Mouse (Mus musculus) T-cell, adult 2 months (primary cell): Measurements from ENCODE around the gene Tex33.
A peak's percentile ranks its signal among the peaks of the same experiment; 100 is the strongest.
"Not testable (repeated sequence)": the region's sequence is repeated elsewhere in the genome, so short reads cannot be mapped to it uniquely, and the experiment has no call there.

ENCODE experiments used
- DNase-seq: peaks from one replicate; pipeline ENCODE4 v3.0.0; 2022; ENCODE audit warnings: low spot score

The Tex33 gene

DNA sequence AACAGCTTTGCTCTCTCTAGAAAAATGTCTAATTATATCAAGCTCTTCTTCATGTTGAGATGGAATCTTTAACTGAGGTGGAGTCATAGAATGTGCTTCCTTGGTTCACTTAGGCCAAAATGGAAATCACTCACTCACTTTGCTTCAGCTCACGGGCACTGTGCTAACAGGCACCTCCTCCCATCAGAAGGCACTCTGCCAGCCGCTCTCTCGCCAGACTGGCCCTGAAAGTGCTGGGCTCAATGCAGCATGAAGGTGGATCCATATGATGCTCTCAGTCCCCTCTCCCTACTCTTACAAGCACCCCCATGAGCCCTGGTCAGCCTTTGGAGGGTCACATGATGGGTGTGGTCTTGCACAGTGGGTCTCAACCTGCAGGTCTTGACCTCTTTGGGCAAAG lies 21.5 kb downstream of the Tex33 start:
- no peak for DNase-seq

DNA sequence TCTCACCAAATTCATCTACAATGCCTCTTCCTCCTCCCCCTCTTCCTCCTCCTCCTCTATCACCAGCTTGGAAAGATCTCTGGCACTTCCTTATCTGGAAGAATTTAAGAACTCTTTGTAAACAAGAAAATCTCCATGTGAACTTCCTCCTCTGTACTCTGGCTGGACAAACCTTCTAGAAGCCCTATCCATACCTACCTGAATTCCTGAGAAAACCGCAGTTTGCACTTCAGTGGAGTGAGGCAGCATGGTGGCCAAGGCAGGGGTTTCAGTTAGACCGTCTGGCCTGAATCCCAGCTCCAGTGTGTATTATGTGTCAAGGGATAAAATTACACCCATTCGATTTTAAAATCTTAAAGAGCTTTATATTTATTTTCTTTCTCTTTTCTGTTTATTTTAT lies 22.9 kb downstream of the Tex33 start:
- no peak for DNase-seq

DNA sequence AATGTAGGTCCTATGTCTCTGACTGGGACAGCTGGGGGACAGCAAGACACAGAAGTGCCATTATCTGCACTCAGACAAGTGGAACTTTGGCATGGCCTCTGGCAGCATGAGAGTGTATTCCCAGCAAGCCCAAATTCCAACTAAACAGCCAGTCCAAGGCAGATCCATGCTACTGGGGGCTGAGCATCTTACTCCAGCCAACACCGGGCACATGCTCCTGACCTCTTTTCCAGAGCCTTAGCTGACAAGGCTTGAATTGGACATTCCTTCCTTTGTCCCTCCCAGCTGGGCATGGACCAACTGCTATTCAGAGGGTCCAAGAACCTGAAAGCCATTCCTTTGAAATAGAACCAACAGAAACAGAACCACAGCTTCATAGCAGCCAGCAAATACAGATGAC lies 26.1 kb downstream of the Tex33 start:
- DNase-seq: no peak

DNA sequence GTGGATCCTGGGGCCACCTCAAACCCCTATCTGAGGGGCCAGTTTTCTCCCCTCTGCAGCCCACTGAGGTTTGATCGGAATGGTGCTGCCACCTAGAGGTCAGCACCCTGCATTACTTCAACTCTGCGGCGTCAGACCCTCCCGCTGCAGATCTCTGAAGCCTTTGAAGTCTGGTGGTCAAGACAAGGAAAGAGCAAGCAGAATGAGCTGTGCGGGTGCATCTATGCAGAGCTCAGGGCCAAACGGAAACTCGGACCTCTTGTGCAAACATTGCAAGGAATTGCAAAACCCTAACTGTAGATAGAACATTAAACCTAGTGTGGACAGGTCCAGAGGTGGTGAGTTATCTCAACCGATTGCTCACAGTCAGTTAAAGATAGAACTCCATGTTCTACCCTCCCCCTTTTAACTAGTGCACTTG lies 26.8 kb downstream of the Tex33 start:
- peak; percentile 15 for DNase-seq

DNA sequence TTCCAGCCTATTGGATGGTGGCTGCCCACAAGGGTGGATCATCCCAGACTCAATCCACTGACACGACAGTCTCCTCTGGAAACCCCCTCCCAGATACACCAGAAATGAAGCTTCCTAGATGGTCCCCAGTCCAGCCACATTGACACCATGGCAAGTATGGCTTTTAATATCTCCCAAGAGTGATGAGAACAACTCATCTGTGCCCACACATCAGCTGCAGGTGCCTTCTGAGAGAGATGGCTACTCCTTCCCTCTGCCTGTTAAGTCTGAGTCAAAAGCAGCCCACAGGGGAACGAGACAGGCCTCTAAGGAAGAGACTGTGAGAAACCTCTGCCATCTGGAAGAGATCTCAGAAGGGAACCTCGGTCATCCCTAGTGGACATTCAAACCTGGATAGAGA lies 27.9 kb downstream of the Tex33 start:
- DNase-seq: no peak

DNA sequence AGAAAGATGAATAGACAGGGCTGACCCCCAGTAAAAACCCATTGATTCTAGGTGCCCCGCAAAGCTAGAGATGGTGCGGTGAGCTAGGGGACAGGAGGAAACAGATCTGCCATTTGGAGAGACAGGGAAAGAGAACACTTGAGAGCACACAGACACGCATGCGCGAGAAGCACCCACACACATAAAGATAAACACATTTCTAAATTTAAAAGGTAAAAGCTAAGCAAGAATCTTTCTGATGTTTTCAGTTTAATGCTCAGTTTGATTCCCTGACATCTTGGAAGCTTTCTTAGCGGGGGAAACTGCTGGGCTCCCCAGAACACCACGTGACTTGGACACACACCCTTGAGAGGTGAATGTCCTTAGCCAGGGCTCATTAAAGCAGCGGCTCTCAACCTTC lies 28.8 kb downstream of the Tex33 start:
- no peak for DNase-seq

DNA sequence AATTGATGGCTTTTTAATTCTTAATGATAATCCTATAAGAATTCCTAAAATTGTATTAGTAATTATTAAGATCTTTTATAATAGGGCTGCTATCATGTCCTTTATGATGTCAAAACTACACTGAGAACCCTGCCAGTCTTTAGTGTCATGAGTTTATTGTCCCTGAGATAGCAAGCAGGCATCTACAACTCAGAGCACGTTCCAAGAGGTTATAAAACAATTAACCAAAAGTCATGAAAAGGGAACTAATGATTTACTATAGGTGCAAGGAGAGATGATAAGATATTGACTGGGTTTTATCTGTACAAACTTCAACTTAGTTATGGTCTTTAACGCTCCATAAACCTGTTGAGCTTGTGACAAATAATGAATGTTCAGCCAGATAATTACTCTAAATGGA lies 29.8 kb downstream of the Tex33 start:
- no peak for DNase-seq

DNA sequence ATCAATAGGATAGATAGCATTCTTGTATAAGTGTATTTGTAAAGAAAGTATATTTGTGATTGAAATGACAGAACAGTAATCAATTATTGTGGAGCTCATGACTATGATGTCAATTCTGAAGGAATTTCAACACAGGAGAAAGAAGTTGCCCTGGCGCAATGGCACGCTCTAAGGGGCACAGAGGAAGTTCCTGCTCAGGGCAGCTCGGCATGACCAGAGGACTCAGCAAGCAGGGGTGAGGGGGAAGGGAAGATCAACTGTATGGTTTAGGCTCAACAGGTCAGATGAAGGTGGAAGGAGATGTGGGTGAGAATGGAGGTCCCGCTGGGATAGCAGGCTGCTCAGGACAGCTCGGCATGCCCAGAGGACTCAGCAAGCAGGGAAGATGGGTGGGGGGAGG lies 40.2 kb downstream of the Tex33 start:
- DNase-seq: no peak

DNA sequence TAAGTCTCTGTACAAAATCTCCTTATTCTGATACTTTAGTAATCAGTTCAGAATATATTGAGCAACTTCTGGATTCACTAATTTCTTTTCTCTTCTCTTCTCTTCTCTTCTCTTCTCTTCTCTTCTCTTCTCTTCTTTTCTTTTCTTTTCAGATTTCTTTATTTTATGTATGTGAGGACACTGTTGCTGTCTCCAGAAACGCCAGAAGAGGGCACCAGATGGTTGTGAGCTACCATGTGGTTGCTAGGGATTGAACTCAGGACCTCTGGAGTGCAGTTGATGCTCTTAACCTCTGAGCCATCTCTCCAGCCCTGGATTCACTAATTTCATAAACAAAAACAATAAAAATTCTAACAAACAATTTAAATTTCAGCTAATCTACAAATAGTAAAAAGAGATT lies 40.8 kb downstream of the Tex33 start:
- DNase-seq: peak; percentile 6

DNA sequence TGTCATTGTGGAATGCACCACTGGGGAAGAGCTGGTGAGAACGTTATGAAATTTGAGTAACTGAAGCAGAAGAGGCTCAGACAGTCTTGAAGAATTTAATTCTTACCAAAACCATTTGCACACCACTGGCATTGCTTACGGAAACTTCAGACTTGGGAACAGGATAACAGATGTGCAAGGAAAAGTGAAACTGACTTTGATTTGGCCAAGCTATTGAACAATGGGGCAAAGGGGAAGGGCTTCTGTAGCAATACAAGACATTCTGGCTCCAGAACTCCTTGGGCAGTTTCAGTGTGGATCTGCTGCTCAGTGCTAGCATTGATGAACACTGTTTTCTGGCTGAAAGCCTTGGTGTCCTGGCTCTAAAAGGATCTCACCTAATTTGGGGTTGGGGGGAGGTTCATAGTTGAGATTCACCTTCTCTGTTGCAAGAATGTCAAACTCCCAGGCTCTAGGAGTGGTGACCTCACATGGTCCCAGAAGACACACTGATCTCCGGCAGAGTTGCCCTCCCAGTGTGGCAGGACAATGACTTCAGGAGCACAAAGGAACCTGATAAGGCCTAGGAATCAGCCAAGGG lies 44.0 kb downstream of the Tex33 start:
- no peak for DNase-seq

DNA sequence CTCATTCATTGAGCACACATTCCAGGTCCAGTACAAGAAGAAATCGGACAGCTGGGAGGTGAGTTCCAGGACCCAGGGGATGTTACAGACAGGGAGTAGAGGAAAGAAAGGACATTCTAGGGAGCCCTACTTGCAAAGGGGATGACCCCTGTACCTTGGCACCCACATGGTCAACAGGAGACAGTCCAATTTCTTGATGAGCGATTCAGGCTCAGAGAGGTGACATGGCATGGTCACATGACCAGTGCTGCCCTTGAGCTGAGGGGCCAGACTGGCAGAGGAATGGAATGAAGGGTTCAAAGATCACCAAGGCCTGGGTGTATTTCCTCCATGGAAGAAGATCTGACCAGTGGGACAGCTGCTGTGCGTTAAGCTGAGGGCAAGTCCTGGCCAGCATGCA lies 51.1 kb downstream of the Tex33 start:
- no peak for DNase-seq

DNA sequence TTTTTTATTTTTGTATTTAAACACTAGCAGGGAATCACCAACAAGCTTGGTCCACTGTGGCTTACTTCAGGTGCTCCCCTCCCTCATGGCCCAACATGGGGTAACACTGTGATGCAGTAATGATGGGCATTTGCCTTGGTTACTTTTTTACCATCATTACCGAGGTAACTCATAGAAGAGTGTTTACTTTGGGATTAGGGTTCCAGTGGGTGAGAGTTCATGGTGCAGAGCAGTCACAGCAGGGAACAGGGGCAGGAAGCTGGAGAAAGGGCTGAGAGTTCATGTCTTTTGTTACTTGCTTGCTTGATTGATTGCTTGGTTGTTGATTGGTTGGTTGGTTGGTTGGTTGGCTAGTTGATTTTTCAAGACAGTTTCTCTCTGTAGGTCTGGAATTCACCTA lies 52.0 kb downstream of the Tex33 start:
- DNase-seq: no peak

DNA sequence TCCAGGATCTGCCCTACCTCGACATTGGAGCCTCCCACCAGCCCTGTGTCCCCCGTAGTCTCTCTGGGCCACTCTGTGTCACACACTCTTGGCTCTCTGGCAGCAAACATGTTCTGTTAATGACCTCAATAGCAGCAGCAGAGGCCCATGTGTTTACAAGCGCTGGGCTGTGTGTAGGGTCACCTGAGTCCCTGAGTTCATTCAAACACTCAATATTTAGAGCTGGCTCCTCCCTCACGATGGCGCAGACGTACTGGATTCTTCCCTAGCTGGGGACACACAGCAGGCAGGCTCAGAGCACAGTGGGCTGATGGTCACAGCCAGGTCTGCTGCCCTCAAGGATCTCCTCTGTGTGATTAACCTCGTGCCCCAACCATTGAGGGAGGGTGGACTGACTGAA lies 54.8 kb downstream of the Tex33 start:
- not testable (repeated sequence) for DNase-seq

DNA sequence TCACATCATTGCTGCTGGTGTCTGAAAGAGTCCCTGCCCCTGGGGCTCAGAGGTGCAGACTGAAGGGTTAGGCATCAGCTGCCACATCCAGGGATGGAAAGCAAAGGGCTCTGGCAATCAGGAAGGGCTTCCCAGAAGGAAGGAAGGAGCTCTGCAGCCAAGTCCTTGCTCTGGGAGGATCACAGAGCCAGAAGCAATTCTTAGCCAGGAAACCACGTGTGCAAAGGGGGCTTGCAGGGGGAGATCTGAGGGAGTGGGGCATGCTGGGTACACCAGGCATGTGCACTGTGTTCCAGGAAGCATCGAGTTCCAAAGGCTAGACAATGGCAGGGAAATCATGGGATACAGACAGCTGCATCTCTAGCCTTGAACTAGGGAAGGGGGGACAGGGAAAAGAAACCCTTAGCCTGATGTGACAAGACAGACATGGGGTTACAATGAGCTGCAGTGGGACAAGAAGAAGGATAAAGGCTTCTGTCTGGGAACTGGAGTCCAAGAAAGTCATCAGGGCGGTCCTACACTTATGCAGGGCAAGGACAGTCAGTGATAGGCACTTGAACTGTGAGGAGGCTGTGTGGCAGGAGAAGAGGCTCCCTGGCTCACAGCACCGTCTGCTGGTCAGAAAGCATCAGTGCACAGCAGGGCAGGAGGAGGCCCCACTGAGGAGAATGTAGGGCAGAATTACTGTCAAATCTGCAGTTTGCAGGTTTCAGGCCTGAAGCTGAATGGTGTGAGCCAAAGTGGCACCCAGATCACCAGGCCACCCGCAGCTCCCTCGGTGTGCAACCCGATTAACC lies 55.9 kb downstream of the Tex33 start:
- DNase-seq: peak; percentile 6

DNA sequence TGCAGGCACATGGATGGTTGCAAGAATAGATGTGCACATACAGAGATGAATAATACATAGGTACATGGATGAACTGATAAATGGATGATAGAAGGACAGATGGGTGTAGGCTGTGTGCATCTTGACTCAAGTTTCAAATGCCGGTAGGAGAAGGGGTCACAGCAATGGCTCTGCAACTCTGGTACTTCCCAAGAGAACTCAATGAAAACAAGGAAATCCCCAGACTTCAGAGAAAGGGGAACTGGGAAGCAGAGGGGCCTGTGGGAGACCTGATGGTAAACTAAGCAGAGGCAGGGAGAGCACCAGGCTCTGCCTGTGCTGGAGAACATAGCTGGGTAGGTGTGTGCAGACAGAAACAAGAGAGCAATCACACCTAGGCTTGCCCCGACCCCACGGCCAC lies 61.3 kb downstream of the Tex33 start:
- DNase-seq: no peak

DNA sequence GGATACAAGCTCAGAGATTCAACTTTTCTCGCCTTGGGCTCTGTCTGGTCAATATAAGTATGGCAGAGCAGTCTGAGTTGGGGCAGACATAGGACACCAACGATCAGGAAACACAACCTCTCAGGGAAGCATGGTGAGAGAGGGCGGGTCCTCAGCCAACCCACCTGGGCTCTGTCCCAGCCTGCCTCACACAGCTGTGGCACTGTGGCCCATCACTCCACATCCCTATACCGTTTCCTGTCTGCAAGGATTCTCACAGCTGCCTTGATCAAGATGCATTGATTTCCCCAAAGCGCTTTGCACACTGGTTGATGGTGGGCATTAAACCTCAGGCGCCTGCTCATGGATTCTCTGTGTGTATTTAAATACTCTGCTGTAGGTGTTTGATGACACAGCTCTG lies 62.7 kb downstream of the Tex33 start:
- DNase-seq: no peak

DNA sequence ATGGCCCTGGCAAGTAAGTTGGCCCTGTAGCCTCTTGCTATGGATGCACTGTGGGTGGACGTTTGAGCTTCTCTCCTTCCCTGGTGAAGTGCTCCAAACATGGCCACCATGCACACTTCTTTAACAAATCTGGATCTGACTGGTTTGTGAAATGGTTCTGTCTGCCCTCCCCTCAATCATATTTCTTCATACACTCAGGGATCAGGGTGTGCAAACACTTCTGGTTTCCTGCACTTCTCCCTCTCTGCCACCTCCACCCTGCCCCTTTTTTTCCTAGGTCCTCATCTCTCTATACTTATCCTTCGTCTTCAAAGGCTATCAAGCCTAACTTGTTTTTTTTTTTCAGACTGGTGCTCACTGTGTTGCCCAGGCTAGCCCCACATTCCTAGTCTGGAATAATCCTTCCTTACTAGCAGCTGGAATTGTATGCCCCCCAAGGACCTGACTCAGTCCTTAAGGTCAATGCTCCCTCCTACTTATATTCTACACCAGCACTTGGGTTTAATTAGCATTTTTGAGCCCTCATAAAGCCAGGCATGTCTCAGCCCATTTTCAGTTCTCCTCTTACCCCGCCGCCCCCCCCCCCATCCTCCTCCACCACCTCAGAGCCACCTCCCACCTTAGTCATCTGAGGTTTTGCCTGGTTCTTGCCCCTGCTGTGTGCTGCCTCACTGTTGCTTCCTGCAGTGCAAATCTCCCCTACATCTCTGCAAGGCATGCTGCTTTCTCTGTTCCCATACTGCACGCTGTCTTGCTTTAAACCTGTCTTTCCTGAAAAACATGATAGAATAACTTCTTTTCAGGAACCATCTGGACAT lies 64.0 kb downstream of the Tex33 start:
- no peak for DNase-seq

DNA sequence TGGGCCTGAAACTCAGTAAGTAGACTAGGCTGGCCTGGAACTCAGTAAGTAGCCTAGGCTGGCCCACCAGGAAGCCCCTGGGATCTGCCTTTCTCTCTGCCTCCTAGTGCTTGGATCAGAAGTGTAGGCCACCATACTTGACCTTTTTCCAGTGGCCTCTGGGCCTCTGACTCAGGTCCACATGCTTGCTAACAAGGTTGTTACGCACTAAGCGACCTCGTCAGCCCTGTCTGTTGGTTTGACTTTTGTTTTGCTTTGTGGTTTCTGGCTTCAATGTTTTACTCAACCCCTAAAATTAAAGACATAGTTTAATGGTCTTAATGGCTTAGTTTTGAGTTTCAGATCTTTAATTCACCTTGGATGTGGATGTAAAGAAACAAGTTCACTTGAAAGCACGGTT lies 65.0 kb downstream of the Tex33 start:
- DNase-seq: no peak

DNA sequence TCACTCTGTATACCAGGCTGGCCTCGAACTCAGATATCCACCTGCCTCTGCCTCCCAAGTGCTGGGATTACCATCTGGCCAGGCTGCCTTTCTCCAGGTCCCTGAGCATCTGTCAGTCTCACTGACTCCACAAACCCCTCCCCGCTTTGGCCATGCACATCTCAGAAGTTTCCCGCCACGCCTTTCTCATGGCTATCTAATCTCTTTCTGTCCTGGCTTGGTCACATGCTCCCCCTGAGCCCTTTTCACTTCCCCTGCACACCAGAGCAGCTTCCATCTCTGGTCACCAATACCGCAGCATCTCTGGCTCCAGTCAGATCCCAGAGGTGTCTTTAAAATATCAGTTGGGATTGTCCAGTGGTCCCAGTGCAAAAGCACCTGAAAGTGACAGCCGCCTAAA lies 65.7 kb downstream of the Tex33 start:
- not testable (repeated sequence) for DNase-seq

DNA sequence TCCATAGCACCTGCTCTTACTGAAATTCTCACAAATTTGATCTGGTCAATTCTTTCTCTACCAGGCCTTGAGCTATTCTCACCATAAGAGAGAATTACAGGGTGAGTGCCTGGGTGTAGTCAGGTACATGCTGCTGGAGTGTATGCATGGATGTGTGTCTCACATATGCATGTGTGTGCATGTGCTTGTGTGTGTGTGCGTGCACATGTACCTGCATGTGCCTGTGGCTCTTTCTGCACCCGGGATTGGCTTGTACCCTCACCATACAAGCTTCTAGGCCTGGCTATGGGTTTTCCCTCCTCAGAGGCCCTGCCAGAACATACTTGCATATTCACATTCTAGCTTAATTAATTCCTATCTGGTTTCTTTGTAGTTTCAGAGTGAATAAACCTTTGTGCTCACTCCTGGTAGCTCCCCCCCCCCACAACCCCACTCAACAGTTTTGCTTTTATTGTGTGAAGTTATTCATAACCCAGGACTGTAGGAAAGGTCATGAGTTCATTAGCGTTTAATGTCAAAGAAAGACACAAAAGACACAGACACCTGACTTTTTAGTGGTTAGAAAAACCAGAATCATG lies 67.1 kb downstream of the Tex33 start:
- DNase-seq: no peak
